Mouse (Mus musculus) spleen, adult 2 months (tissue): ENCODE results near the gene Psma3.

Experiments
- CTCF ChIP-seq: fragments of 200-500 bp; IDR thresholded peaks from 2 replicates; pipeline ENCODE4 v1.5.1; 2011; ENCODE audit warnings: mild to moderate bottlenecking, inconsistent platforms; ENCODE audit not compliant: insufficient read depth, insufficient read length, insufficient replicate concordance; ENCODE audit errors: extremely low read depth
- POLR2A ChIP-seq: fragments of 200-500 bp; IDR thresholded peaks from 2 replicates; pipeline ENCODE4 v1.6.1; 2011; ENCODE audit warnings: low read depth, low read length, inconsistent platforms

DNA sequence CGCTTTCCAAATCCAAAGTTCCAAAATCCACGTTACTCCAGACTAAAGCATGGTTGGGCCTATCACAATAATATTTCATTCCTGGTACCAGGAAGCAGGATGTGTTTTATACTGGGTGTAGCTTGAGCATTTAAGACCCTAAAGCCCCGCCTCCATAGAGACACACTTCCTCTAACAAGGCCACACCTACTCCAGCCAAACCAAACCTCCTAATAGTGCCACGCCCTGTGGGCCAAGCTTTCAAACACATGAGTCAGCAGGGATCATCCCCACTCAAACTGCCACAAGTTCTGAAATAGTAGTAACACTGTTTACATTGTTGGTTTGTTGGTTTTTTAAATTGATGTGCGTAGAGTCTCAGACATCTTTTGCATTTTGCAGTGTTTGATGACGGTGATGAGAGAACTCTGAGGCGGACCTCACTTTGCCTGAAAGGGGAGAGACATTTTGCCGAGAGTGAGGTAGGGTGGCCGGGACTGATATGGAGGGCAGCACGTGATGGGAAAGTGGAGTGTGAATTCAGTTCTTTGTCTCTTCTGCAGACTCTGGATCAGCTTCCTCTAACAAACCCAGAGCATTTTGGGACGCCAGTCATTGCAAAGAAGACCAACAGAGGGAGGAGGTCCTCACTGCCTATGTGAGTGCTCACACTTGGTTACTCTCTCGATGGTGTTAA is 62.4 kb downstream of the Psma3 start:
- TF ChIP-seq CTCF: no peak
- TF ChIP-seq POLR2A: no peak
